Mouse (Mus musculus) gastrocnemius, postnatal 14 days (tissue): ENCODE measurements around the gene Fat1. TPM values are rescaled to one million over a fixed set of nuclear protein-coding genes. Genes with fewer than 3 reads are reported as not detected.

Experiments
- DNase-seq: peaks from one replicate; pipeline ENCODE4 v3.0.0; 2021; ENCODE audit warnings: mixed read lengths
- intact Hi-C: fragments of 180-260 bp; cut with DNase I; formaldehyde crosslinking; loops from one replicate; pipeline ENCODE4 v1.15.1; 2025; ENCODE audit warnings: low total_unique reads
- total RNA-seq, 2 experiments: library from RNA; stranded (reverse); gene quantifications; 2 replicates each; pipeline ENCODE4 v1.2.3; 2021

Fat1 gene
- total RNA-seq, 2 experiments from 2014 or later, result 10.1 to 13.4 TPM

DNA sequence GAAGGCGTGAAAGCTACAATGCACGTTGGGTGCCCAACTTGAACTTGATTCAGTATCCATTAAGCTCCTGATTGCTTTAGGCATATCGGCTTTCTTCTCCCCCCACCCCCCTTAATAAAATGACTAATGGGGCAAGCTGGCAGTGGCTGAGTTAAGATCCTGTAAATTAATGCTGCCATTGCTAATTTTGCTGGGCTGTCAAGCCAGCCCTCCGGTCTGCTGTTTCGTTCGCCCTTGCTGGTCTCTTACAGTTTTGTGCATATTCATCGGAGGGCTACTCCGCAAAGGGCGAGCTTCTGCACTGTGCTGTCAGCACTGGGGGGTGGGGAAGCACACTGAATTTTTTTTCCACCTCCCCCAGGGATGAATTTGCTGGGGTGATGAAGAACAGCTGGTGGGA lies 13.3 kb downstream of the Fat1 start:
- intact Hi-C loops, result loop anchor here (10.0 kb wide), 1 partner anchor 46 kb away; no protein-coding TSS in a partner anchor
- no peak for DNase-seq

GRCm38 (mm10) chr8:44960455-44960854 lies 25.2 kb downstream of the Fat1 start:
- intact Hi-C loops, result no loop called here
- no peak for DNase-seq

DNA sequence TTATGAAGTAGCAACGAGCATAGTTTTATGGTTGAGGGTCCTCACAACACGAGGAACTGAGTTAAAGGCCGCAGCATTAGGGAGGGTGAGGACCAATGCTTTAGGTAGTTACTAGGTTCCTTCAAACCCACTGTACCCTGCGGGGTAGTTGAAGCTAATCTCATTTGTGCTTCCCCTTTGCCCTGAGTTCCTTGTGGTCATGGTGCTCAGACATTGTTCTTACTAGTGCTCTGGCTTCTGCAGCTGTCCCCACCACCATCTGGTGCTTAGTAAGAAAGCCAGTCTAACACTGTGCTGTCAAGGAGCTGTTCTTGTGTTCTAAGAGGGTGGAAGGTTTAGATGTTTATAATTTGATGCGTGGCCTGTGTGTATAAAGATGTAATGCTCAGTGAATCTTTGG lies 25.7 kb downstream of the Fat1 start:
- DNase-seq, result no peak
- intact Hi-C loops, result no loop called here

GRCm38 (mm10) chr8:44961492-44961891 lies 26.2 kb downstream of the Fat1 start:
- no peak for DNase-seq
- intact Hi-C loops, result no loop called here

DNA sequence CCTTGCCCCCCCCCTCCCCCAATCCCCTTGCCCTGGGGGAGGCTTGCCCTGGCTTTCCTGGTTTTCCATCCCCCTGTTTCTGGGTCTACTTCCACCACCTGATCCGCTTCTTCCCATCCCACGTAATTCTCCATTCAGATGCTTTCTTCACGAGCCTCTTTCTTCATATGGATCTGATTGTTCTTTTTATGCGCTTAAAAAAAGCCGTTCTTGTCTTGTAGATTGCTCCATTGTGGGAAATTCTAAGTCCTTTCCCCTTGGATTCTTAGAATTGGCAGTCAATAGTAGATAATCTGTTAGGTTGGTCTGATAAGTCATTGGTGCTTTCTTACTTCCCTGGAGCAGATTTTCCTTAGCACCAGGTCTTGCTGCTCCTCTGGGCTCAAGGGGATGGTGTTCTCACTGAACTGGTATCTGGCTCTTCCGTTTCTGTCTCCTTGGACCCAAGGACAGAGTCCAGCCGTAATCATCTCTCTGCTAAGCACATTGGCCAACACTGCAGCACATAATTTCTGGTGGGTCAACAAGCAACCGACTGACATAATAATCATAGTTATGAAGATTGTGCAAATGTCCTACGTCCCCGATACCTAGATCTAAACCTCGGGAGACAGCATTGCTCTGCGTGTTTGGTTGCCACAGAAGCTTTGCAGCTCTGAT lies 27.5 kb downstream of the Fat1 start:
- intact Hi-C loops, result no loop called here
- DNase-seq, result no peak

- intact Hi-C loops, result no loop called here
- no peak for DNase-seq
These were observed 32.3 kb downstream of the Fat1 start for GRCm38 (mm10) chr8:44967521-44968039.

DNA sequence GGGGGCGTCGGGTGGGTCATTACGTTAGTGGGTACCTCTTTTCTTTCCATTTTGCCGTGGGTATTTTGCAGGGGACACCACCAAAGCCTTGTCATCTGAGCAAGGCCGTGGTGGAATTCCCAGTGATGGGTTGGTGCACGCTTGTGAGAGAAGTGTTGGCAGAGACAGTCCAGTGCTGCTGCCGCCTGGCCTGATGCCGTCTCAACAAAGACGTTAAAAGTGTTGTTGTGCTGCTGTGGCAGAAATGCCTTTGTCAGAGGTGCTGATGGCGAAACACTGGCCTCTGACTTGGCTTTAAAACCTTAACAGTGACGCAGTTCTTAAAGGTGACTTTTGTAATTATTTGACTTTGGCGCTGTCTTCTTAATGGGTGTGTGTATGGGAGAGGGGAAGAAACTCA lies 34.8 kb downstream of the Fat1 start:
- intact Hi-C loops, result no loop called here
- DNase-seq, result no peak

GRCm38 (mm10) chr8:44971346-44971745 lies 36.1 kb downstream of the Fat1 start:
- intact Hi-C loops, result no loop called here
- no peak for DNase-seq

DNA sequence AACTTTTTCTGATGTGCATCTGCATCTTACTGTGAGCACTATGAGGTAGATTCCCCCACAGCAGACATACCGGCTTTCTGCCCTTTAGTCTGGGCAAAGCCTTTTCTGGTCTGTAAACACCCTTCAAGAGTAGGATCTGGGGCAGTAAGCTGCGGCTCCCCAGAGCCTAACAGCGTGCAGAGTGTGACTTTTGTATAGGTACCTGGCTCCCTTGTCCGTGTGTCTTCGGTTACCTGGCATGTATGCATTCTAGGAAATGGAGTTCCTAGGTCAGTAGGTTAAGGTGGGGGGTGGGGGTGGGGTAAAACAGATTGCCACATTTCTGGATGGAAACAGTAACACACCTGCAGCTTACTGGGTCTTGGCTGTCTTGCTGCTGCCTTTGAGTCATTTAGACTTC lies 36.7 kb downstream of the Fat1 start:
- intact Hi-C loops, result no loop called here
- DNase-seq, result no peak

- intact Hi-C loops, result no loop called here
- DNase-seq, result no peak
These were observed 39.9 kb downstream of the Fat1 start for GRCm38 (mm10) chr8:44975113-44975512.

DNA sequence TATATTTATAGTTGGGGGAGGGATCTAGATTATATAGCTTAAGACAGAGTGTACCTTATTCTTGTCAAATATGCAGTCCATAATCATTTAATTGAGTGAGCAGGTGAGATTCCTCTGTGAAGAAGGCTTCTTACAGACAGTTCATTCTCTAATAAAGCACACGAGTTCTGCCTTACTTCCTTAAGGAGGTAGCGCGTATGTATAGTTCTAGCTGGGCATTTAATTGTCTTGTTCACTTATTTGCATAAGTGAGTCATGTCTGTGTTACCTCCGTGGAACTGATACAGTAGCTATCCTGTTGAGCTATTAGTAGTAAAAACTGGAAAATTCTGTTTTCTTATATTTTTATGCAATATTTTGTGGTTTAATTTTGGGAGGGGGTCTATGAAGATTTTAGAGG lies 40.4 kb downstream of the Fat1 start:
- no peak for DNase-seq
- intact Hi-C loops, result no loop called here

DNA sequence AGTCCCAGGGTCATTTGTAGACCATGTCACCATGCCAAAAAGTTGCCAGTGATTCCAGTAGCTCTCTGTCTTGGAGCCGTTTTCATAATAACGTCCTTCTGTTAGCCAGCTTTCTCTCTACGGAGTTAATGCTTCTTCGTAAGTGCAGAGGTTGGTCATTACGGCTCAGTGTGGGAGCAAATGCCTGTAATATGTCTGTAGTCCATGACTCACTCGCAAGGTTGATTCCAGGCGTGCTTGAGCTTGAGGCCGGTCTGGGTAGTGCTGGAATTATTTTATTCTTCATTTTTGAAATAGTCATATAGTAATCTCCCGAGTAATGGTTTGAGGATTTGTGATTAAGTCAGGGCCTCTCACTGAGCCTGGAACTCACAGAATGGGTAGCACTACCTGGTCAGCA lies 43.4 kb downstream of the Fat1 start:
- intact Hi-C loops, result no loop called here
- DNase-seq, result no peak

DNA sequence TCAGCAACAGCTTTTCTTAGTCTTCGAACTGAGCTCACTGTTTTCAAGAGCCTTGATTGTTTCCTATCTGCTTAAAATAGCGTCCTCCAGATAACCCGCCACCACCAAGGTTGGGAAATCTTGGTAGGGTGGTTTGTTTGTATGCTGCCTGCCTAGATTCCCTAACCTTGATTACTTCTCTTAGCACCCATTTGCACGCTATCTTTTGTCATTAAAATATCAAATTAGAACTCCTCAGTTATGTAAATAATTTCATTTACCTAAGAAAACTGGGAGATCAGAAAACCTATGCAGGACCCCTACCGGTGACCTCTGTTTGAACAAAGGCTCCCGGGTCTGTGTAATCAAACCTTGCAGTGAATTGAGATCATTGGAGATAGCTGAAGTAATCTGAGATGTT lies 44.0 kb downstream of the Fat1 start:
- intact Hi-C loops, result no loop called here
- no peak for DNase-seq

DNA sequence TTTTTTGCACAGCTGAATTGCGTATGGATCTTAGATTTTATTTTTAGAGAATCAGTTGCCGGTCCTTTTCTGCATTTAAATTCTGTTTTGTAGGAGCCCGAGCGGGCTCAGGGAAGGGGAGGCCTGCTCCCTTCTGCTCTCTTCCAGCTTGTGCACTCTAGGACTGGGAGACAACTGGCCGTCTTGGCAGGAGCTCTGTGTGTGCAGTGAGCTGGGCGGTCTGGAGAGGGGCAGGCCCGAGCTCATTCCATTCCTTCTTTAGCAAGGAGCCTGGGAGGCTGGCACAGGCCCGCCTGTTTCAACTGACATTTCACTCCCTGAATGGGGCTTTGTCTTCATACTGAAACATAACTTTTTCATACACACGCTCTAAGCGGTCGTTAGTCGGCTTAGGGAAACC lies 44.8 kb downstream of the Fat1 start:
- DNase-seq, result peak; percentile 68
- intact Hi-C loops, result no loop called here

DNA sequence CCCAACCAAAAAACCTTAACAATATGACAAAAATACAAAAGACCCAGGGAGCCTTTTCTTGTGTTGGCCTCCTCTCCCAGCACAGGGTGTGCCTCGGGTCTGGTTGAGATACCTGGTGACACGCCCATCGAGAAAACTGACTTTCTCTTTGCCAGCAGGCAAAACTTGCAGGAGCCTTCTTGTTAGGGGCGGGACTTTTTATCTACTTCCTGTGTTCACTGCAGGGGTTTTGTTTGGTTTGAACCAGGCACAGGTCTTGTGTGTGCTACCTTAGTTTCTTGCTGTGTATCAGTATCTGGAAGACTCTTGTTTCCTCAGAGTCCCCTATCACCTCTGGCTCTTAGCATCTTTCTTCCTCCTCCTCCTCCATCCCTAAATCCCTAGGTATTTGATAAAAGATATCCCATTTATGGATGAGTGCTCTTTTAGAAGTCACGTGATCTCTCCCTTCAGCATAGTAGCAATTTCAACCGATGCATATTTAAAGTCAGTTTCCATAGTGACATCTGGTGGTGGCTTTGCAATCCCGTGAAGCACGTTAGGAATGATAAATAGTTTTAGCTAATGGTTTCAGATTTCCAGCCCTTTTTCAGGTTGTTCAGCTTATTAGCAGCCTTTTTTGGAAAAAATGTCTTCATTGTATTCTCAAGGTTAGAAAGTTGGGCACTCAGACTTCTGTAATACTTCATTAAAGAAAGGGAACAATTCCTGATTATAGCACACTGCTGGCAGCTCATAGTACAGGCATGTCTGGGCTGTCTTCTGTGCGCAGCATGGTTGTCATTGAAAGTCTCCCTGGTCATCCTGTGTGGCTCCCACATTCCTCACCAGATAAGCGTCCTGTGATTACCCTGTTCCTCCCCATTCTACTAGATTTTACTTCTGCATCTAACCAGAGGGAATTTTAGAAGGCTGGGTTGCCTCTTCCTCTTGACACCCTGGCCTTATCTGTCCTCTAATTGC lies 50.4 kb downstream of the Fat1 start:
- intact Hi-C loops, result no loop called here
- no peak for DNase-seq

DNA sequence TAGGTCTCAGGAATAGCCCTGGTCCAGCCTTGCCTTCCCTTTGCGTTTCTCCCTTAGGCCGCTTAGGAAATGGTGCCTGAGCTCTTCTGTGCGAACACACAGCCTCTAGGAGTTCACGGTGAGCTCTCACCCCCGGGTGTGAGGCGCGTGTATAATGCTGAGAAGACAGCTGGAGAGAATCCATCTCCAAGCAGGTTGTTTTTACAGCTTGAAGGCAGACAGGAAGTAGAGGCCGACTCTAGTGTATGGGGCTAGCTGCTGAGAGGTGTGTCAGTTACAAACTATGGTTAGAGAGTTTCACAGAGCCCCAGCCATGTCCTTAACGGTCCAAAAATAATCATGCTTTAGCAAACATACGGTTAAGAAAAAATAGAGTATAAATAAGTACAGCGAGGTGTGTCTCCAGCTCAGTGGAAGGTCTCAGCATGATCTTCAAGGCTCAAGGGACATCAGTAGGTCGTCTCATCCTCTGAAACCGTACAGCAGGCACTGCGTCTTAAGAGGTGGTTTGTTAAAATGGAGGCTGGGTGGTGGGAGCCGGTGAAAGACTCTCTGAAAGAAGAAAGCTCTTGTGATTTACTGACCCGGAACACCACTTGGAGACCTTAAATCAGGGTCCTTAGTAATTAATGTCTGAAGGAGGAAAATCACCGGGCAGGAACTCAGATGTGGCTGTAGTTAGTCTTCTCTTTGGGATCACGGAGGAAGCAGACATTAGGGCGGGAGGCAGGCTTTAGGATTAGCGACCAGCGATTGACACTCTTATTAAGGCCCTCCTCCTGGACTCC lies 56.6 kb downstream of the Fat1 start:
- DNase-seq, result no peak
- intact Hi-C loops, result loop anchor here (10.0 kb wide), 1 partner anchor 47 kb away; no protein-coding TSS in a partner anchor

DNA sequence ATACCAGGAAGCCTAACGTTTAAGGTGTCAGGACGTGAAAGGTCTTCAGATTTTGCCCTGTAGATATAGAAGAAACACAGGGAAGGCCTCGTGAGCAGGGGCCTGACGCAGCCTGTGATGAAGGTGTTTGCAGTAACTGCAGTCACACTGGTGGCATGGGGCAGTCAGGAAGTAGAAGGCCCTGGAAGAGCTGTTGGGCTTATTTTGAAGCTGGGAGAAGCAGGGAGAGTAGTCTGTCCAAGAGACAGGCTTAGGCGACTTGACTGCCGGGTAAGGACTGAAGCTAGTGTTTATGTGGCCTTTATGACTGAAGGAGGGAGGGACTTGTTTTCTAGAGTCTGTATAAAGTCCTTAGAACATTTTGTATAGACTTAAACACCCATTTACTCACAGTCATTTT lies 57.4 kb downstream of the Fat1 start:
- intact Hi-C loops, result loop anchor here (10.0 kb wide), 1 partner anchor 48 kb away; no protein-coding TSS in a partner anchor
- DNase-seq, result no peak

DNA sequence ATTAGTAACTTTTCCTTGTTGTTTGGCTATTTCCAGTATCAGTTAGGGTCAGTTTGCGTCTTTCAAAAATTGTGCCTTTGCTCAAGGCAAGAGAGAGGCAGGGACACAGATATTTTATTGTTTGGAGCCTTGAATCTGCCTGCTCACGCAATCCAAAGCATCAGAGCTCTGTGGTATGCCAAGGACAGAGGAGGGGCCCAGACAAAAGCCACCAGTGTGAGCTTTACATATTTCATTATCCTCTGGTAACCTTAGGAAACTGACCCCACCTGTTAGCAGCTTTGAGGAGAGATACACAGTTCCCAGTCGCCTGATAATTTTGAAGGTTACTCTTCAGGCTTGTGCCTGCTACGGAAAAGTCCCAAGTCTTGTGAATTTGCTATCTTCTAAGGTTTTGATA lies 58.1 kb downstream of the Fat1 start:
- intact Hi-C loops, result loop anchor here (10.0 kb wide), 1 partner anchor 49 kb away; no protein-coding TSS in a partner anchor
- no peak for DNase-seq

DNA sequence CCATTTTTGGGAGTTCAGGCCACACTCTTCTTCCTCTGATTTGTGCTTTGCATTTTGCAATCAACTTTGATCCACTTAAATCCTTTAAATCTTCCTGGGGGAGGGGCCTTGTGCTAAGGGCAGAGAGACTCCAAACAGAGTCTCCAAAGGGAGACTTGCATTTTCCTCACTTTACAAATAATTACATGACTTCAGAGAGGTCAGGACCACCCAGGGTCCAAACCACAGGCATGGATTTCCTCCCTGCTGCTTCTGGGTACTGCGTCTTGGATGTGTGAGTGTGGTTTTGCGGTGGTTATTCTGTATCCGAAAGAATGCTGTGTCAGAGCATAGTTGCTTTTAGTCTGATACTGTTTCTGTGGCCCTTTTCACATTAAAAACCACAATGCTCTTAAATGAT lies 61.2 kb downstream of the Fat1 start:
- DNase-seq, result no peak
- intact Hi-C loops, result loop anchor here (10.0 kb wide), 1 partner anchor 52 kb away; no protein-coding TSS in a partner anchor

GRCm38 (mm10) chr8:44997321-44997720 lies 62.1 kb downstream of the Fat1 start:
- no peak for DNase-seq
- intact Hi-C loops, result loop anchor here (10.0 kb wide), 1 partner anchor 53 kb away; no protein-coding TSS in a partner anchor
